Mouse (Mus musculus) macrophage (primary cell): ENCODE measurements around the gene Acsm3. TPM values are rescaled to one million over a fixed set of nuclear protein-coding genes. Genes with fewer than 3 reads are reported as not detected.
A peak's percentile ranks its signal among the peaks of the same experiment; 100 is the strongest.

ENCODE experiments used
- H3K27ac ChIP-seq: fragments of 350-480 bp; formaldehyde crosslinking; 2 replicates; pipeline ENCODE4 v1.9.0; 2021
- H3K36me3 ChIP-seq: fragments of 350-480 bp; formaldehyde crosslinking; 2 replicates; pipeline ENCODE4 v1.9.0; 2021; ENCODE audit errors: inconsistent target
- H3K4me3 ChIP-seq: fragments of 350-480 bp; formaldehyde crosslinking; 2 replicates; pipeline ENCODE4 v1.9.0; 2021; ENCODE audit errors: inconsistent target
- H3K79me2 ChIP-seq: fragments of 350-480 bp; formaldehyde crosslinking; 2 replicates; pipeline ENCODE4 v1.9.0; 2021; ENCODE audit errors: inconsistent target
- WGBS: methylation state at CpG from one replicate; pipeline ENCODE4 v1.1.7; 2026; ENCODE audit warnings: inconsistent platforms; ENCODE audit not compliant: missing documents; 5-methylcytosine and 5-hydroxymethylcytosine counted together
- polyA plus RNA-seq: library from polyadenylated mRNA; stranded (reverse); fragments of 250-400 nt; gene quantifications from 3 replicates; pipeline ENCODE4 v1.2.4, GENCODE M21; 2018; ENCODE audit warnings: inconsistent platforms

Acsm3 gene
- polyA plus RNA-seq, 1 experiment from 2014 or later = not detected

- H3K79me2 ChIP-seq = no peaks in the 10 kb centered on the region
- 84% methylated on average over 6 of the region's 6 CpGs for WGBS
- no peak overlapping the region for H3K4me3 ChIP-seq
- no peak overlapping the region for H3K27ac ChIP-seq
- no peaks in the 10 kb centered on the region for H3K36me3 ChIP-seq
Measured at GRCm38 (mm10) chr7:119766996-119767395, 6.3 kb downstream of the Acsm3 start.

GRCm38 (mm10) chr7:119769895-119770294, 9.2 kb downstream of the Acsm3 start:
- Histone ChIP-seq H3K79me2 (no peaks in the 10 kb centered on the region), H3K4me3 (no peak overlapping the region), H3K36me3 (no peaks in the 10 kb centered on the region), H3K27ac (no peak overlapping the region)
- 94% methylated on average over 8 of the region's 8 CpGs for WGBS

- 84% methylated on average over 2 of the region's 2 CpGs for WGBS
- peaks cover 14% of the 10 kb centered on the region; the same call in 1 of the 2 replicates for H3K36me3 ChIP-seq
- no peak overlapping the region for H3K27ac ChIP-seq
- H3K79me2 ChIP-seq = no peaks in the 10 kb centered on the region
- H3K4me3 ChIP-seq = no peak overlapping the region
Measured at GRCm38 (mm10) chr7:119783453-119783852, 22.7 kb downstream of the Acsm3 start.

- Histone ChIP-seq H3K36me3 (peaks cover 14% of the 10 kb centered on the region; the same call in 1 of the 2 replicates), H3K79me2 (no peaks in the 10 kb centered on the region), H3K27ac (no peak overlapping the region), H3K4me3 (no peak overlapping the region)
- WGBS = 97% methylated on average over 5 of the region's 5 CpGs
Measured at GRCm38 (mm10) chr7:119784908-119785307, 24.2 kb downstream of the Acsm3 start.

GRCm38 (mm10) chr7:119789024-119789423, 28.3 kb downstream of the Acsm3 start:
- Histone ChIP-seq H3K27ac (no peak overlapping the region), H3K4me3 (no peak overlapping the region), H3K36me3 (peaks cover 14% of the 10 kb centered on the region; the same call in 1 of the 2 replicates), H3K79me2 (no peaks in the 10 kb centered on the region)
- 96% methylated on average over 3 of the region's 3 CpGs for WGBS

- peak within 1 kb of the TSS; percentile 86 for H3K4me3 ChIP-seq
- H3K27ac ChIP-seq = peak within 1 kb of the TSS; percentile 44
- H3K36me3 ChIP-seq = no peaks in the 10 kb centered on the region
- peaks cover 12% of the 10 kb centered on the region; the same call in 1 of the 2 replicates for H3K79me2 ChIP-seq
- under 1% methylated on average over 53 of the region's 53 CpGs for WGBS
Measured at GRCm38 (mm10) chr7:119793586-119794250, 33.0 kb downstream of the Acsm3 start, which contains the start of the genes Rexo5 and Eri2. TSS of gene Rexo5 (plus strand) at chr7:119794006. TSS of gene Eri2 (minus strand) at chr7:119794058.

GRCm38 (mm10) chr7:119794251-119794638, 33.5 kb downstream of the Acsm3 start:
- Histone ChIP-seq H3K79me2 (peaks cover 12% of the 10 kb centered on the region; the same call in 1 of the 2 replicates), H3K27ac (peak overlapping the region; percentile 43), H3K36me3 (no peaks in the 10 kb centered on the region), H3K4me3 (peak overlapping the region; percentile 86)
- WGBS = under 1% methylated on average over 18 of the region's 21 CpGs

GRCm38 (mm10) chr7:119795311-119795710, 34.6 kb downstream of the Acsm3 start:
- H3K27ac ChIP-seq = no peak overlapping the region
- H3K79me2 ChIP-seq = peaks cover 12% of the 10 kb centered on the region; the same call in 1 of the 2 replicates
- H3K36me3 ChIP-seq = no peaks in the 10 kb centered on the region
- no peak overlapping the region for H3K4me3 ChIP-seq

- no peaks in the 10 kb centered on the region; the same call in 1 of the 2 replicates for H3K79me2 ChIP-seq
- no peaks in the 10 kb centered on the region for H3K36me3 ChIP-seq
- WGBS = 100% methylated on average over 3 of the region's 3 CpGs
- H3K4me3 ChIP-seq = no peak overlapping the region
- no peak overlapping the region for H3K27ac ChIP-seq
Measured at GRCm38 (mm10) chr7:119800488-119800887, 39.8 kb downstream of the Acsm3 start.

GRCm38 (mm10) chr7:119800991-119801390, 40.3 kb downstream of the Acsm3 start:
- no peak overlapping the region for H3K4me3 ChIP-seq
- no peak overlapping the region for H3K27ac ChIP-seq
- H3K79me2 ChIP-seq = no peaks in the 10 kb centered on the region
- no peaks in the 10 kb centered on the region; the same call in 1 of the 2 replicates for H3K36me3 ChIP-seq
- WGBS = 64% methylated on average over 3 of the region's 3 CpGs

GRCm38 (mm10) chr7:119807396-119807795, 46.7 kb downstream of the Acsm3 start:
- Histone ChIP-seq H3K36me3 (no peaks in the 10 kb centered on the region; the same call in 1 of the 2 replicates), H3K79me2 (no peaks in the 10 kb centered on the region), H3K27ac (no peak overlapping the region), H3K4me3 (no peak overlapping the region)
- 98% methylated on average over 5 of the region's 5 CpGs for WGBS

- H3K4me3 ChIP-seq = no peak overlapping the region
- whole genome bisulfite sequencing = 100% methylated on average over 3 of the region's 3 CpGs
- no peak overlapping the region for H3K27ac ChIP-seq
- no peaks in the 10 kb centered on the region; the same call in 1 of the 2 replicates for H3K36me3 ChIP-seq
- H3K79me2 ChIP-seq = no peaks in the 10 kb centered on the region
Measured at GRCm38 (mm10) chr7:119808723-119809122, 48.0 kb downstream of the Acsm3 start.

- no peak overlapping the region for H3K27ac ChIP-seq
- 100% methylated on average over 1 of the region's 1 CpGs for WGBS
Measured at GRCm38 (mm10) chr7:119835371-119835770, 74.6 kb downstream of the Acsm3 start.

GRCm38 (mm10) chr7:119835996-119836777, 75.5 kb downstream of the Acsm3 start:
- Histone ChIP-seq H3K27ac (no peak overlapping the region), H3K79me2 (no peaks in the 10 kb centered on the region), H3K36me3 (no peaks in the 10 kb centered on the region), H3K4me3 (no peak overlapping the region)
- WGBS = 65% methylated on average over 4 of the region's 4 CpGs

More at GRCm38 (mm10) chr7:119835371-119835770, 74.6 kb downstream of the Acsm3 start:
- no peaks in the 10 kb centered on the region for H3K79me2 ChIP-seq
- H3K4me3 ChIP-seq = no peak overlapping the region
- H3K36me3 ChIP-seq = no peaks in the 10 kb centered on the region
